Mouse (Mus musculus): ENCODE results near the gene Gm37419.

DNA sequence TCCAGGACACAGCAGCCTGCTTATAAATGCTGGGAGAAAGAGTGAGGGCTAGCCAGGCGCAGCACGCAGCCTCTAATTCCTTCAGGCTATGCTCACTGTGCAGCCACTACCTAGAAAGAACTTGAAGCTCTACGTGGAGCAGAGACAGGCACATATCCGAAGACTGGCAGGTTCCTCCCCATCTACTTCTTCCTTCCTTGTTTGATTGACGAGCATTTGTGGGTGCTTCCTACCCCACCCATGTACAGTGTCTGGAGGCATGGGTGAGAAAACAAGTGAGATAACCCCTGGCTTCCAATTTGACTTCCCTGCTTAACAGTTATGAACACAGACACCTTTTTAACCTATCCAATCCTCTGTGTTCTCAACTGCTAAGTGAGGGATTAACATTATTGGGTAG, 28.5 kb downstream of the Gm37419 start:
- TF ChIP-seq CTCF (conservative IDR thresholded peaks at IDR 0.05; ENCODE audit: insufficient read depth, insufficient read length, low read depth, low read length) (no peak), POLR2A (IDR thresholded peaks at IDR 0.05; ENCODE audit: low read depth, low read length) (no peak)
